Mouse (Mus musculus) right cerebral cortex, adult 2 months (tissue): ENCODE measurements around the gene Slc39a11.

Source experiments
- DNase-seq, 2 experiments: peaks; one replicate each; pipeline ENCODE4 v3.0.0; 2021 to 2022; ENCODE audit warnings: low spot score in 2 of 2

Slc39a11 gene

GRCm38 (mm10) chr11:113407474-113407873 lies 242.4 kb downstream of the Slc39a11 start:
- DNase-seq = no peak

GRCm38 (mm10) chr11:113400868-113401267 lies 249.0 kb downstream of the Slc39a11 start:
- DNase-seq = no peak

GRCm38 (mm10) chr11:113399601-113400000 lies 250.3 kb downstream of the Slc39a11 start:
- no peak for DNase-seq

- DNase-seq = no peak
These were observed 252.5 kb downstream of the Slc39a11 start for GRCm38 (mm10) chr11:113397394-113397793.

GRCm38 (mm10) chr11:113393366-113394150 lies 256.3 kb downstream of the Slc39a11 start:
- no peak for DNase-seq

- DNase-seq = no peak
These were observed 258.2 kb downstream of the Slc39a11 start for GRCm38 (mm10) chr11:113391664-113392063.

- DNase-seq = peak in 1 of 2 experiments; percentile 27
These were observed 260.2 kb downstream of the Slc39a11 start for GRCm38 (mm10) chr11:113389637-113390036.

GRCm38 (mm10) chr11:113382674-113383571 lies 267.0 kb downstream of the Slc39a11 start:
- no peak for DNase-seq

GRCm38 (mm10) chr11:113381550-113381949 lies 268.3 kb downstream of the Slc39a11 start:
- no peak for DNase-seq

GRCm38 (mm10) chr11:113378867-113379266 lies 271.0 kb downstream of the Slc39a11 start:
- no peak for DNase-seq

GRCm38 (mm10) chr11:113376066-113376465 lies 273.8 kb downstream of the Slc39a11 start:
- DNase-seq = no peak

GRCm38 (mm10) chr11:113373926-113374325 lies 276.0 kb downstream of the Slc39a11 start:
- DNase-seq = no peak

GRCm38 (mm10) chr11:113373331-113373730 lies 276.5 kb downstream of the Slc39a11 start:
- no peak for DNase-seq

- no peak for DNase-seq
These were observed 281.8 kb downstream of the Slc39a11 start for GRCm38 (mm10) chr11:113368046-113368445.

- no peak for DNase-seq
These were observed 283.4 kb downstream of the Slc39a11 start for GRCm38 (mm10) chr11:113366257-113367030.

GRCm38 (mm10) chr11:113363739-113364138 lies 286.1 kb downstream of the Slc39a11 start:
- no peak for DNase-seq

GRCm38 (mm10) chr11:113362617-113363016 lies 287.3 kb downstream of the Slc39a11 start:
- no peak for DNase-seq

GRCm38 (mm10) chr11:113360049-113360835 lies 289.6 kb downstream of the Slc39a11 start:
- no peak for DNase-seq

- DNase-seq = no peak
These were observed 293.9 kb downstream of the Slc39a11 start for GRCm38 (mm10) chr11:113355932-113356331.

GRCm38 (mm10) chr11:113352085-113352815 lies 297.6 kb downstream of the Slc39a11 start:
- DNase-seq = peak; percentile 13 to 23
